Mouse (Mus musculus) stomach, postnatal 0 days (tissue): ENCODE data around the gene 4921536K21Rik. TPM values are rescaled to one million over a fixed set of nuclear protein-coding genes. Genes with fewer than 3 reads are reported as not detected.
A peak's percentile ranks its signal among the peaks of the same experiment; 100 is the strongest.

ENCODE experiments used
- ATAC-seq: fragments of 200-750 bp; cut with Nextera tagmentation; 2 replicates; pipeline ENCODE4 v1.8.0; 2017; ENCODE audit not compliant: low FRiP score, low TSS enrichment
- DNase-seq: peaks from one replicate; pipeline ENCODE4 v3.0.0-alpha.2; 2016; ENCODE audit warnings: low spot score
- H3K27ac ChIP-seq: fragments of 300-500 bp; sonication (generic); replicated peaks from 2 replicates; pipeline ENCODE4 v1.5.1; 2014; ENCODE audit warnings: mild to moderate bottlenecking, control low read depth
- H3K27me3 ChIP-seq: fragments of 300-500 bp; sonication (generic); 2 replicates; pipeline ENCODE4 v1.6.1; 2014; ENCODE audit warnings: low read length; ENCODE audit not compliant: control insufficient read depth, insufficient read depth
- H3K36me3 ChIP-seq: fragments of 300-500 bp; sonication (generic); 2 replicates; pipeline ENCODE4 v1.6.1; 2014; ENCODE audit warnings: low read length, mixed read lengths; ENCODE audit not compliant: control insufficient read depth, insufficient read depth
- H3K4me1 ChIP-seq: fragments of 300-500 bp; sonication (generic); replicated peaks from 2 replicates; pipeline ENCODE4 v1.6.1; 2014; ENCODE audit warnings: antibody characterized with exemption; ENCODE audit not compliant: control insufficient read depth, insufficient read depth
- H3K4me2 ChIP-seq: fragments of 300-500 bp; sonication (generic); replicated peaks from 2 replicates; pipeline ENCODE4 v1.6.1; 2014; ENCODE audit warnings: low read depth, mild to moderate bottlenecking, control low read depth, moderate library complexity
- H3K4me3 ChIP-seq: fragments of 300-500 bp; sonication (generic); 2 replicates; pipeline ENCODE4 v1.5.1; 2014; ENCODE audit warnings: low read depth, low read length, control low read depth
- H3K9ac ChIP-seq: fragments of 300-500 bp; sonication (generic); 2 replicates; pipeline ENCODE4 v1.6.1; 2014; ENCODE audit warnings: mild to moderate bottlenecking, low read length, control low read depth, mixed read lengths
- H3K9me3 ChIP-seq: fragments of 300-500 bp; sonication (generic); 2 replicates; pipeline ENCODE4 v1.6.1; 2016; ENCODE audit warnings: low read length; ENCODE audit not compliant: control insufficient read depth
- CTCF ChIP-seq: IDR thresholded peaks from 2 replicates; pipeline ENCODE4 v1.5.1; 2016; ENCODE audit warnings: antibody characterized with exemption, low read depth, mild to moderate bottlenecking, moderate library complexity
- EP300 ChIP-seq: optimal IDR thresholded peaks from 2 replicates; pipeline ENCODE3; 2016; ENCODE audit warnings: antibody characterized with exemption
- WGBS: fragments of 180-500 bp; shearing (Covaris S2); extraction: QIAGEN DNeasy Blood & Tissue Kit; methylation state at CpG from one replicate; pipeline ENCODE4 v1.1.7; 2014; 5-methylcytosine and 5-hydroxymethylcytosine counted together
- polyA plus RNA-seq: library from polyadenylated mRNA; unstranded; fragments of >200 nt; fragmentation: Nextera tagmentation; extraction: Ambion mirVana; gene quantifications from 2 replicates; pipeline ENCODE4 v1.2.1, GENCODE M21; 2015

4921536K21Rik gene
- polyA plus RNA-seq, 1 experiment from 2014 or later: 0.12 TPM

DNA sequence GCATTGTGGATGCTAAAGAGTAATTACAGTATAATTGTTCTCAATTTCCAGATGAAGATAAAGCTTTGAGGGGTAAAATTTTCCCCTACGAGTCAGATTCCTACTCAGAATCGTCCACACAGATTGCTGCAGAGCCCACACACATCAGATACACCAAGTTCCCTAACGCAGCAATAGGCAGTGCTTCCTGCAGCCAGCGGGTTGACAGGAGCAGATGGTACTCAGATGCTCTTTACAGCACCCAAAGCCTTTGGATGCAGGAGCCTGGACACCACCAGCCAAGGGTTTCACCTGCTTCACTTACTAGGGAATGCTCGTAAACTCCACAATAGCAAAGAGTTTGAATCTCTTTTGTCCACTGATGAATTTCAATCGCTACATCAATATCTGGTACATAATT is 18.5 kb downstream of the 4921536K21Rik start:
- Histone ChIP-seq H3K4me1 (no peaks in the 10 kb centered on the region), H3K27ac (no peak overlapping the region), H3K36me3 (no peaks in the 10 kb centered on the region), H3K9me3 (no peaks in the 10 kb centered on the region), H3K9ac (no peak overlapping the region), H3K4me3 (no peak overlapping the region), H3K4me2 (no peak overlapping the region), H3K27me3 (no peaks in the 10 kb centered on the region)
- WGBS: 69% methylated on average over 6 of the region's 6 CpGs
- TF ChIP-seq EP300 (no peak), CTCF (no peak)
- ATAC-seq (no peak), DNase-seq (no peak)

DNA sequence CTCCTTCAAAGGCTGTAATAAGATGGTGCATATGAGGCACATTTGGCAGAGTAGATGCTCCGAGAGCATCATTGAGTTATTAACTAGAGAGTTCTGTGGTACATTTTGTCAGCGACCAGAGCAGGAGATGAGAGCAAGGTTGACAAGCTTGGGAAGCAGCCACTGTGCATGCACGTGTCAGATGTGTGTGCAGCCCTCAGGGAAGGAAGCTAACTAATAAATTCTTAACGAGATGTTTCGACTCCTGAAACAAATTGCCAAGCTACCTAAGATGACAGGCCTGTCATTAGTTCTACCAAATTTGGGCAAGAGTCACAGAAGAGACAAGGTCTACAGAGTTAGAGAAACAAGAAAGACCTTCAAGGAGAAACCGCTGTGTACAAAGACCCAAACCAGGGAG is 30.6 kb downstream of the 4921536K21Rik start:
- ATAC-seq (no peak), DNase-seq (no peak)
- no peaks in the 10 kb centered on the region for H3K9me3 ChIP-seq
- no peaks in the 10 kb centered on the region for H3K36me3 ChIP-seq
- H3K4me2 ChIP-seq: peak overlapping the region; percentile 69
- H3K27me3 ChIP-seq: no peaks in the 10 kb centered on the region
- H3K27ac ChIP-seq: no peak overlapping the region
- peak overlapping the region; percentile 41; the same call in 1 of the 2 replicates for H3K4me3 ChIP-seq
- 40% methylated on average over 6 of the region's 6 CpGs for WGBS
- H3K9ac ChIP-seq: no peak overlapping the region
- TF ChIP-seq CTCF (no peak), EP300 (no peak)
- H3K4me1 ChIP-seq: 0 out of 2 replicates have a peak, but pooled peaks cover 2% of the 10 kb centered on the region

DNA sequence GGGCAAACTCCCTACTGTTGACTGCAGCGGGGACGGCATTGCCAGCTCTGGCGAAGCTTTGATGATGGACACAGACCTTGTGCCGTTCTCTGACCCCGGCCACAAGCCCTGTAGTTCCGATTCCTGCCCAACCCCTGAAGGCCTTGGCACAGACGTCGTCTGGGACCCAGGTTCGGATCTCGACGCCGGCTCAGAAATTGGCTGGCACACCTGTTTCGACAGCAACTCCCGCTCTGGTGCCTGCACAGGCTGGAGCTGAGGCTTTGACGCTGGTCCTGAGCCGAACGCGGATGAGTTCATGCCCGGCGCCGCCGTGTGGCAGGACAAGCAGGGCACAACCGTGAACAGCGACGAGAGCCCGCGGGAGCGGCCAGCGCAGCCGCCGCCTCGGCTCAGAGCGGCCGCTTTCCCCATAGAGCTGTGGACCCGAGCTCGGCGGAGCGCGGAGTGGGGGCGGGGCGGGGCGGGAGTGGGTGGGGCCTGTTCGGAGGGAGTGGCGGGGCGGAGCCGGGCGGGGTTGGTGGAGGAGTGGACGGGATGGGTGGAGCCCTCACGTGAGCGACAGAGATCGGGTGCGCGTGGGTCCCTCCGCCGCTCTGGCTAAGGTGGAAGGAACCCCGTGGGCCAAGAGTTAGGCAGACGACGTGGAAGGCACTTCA is 31.3 kb downstream of the 4921536K21Rik start, which contains the start of gene Osbp2:
Gene Osbp2 (minus strand): TSS at position 450 of the 659 bp plus-strand sequence.
- H3K9me3 ChIP-seq: no peaks in the 10 kb centered on the region
- H3K36me3 ChIP-seq: no peaks in the 10 kb centered on the region
- TF ChIP-seq CTCF: peak; percentile 66
- TF ChIP-seq EP300: no peak
- no peaks in the 10 kb centered on the region for H3K27me3 ChIP-seq
- peak; percentile 92 for DNase-seq
- 5% methylated on average over 55 of the region's 58 CpGs for WGBS
- ATAC-seq: peak; percentile 94
- H3K4me1 ChIP-seq: 0 out of 2 replicates have a peak, but pooled peaks cover 2% of the 10 kb centered on the region
- peak within 1 kb of the TSS; percentile 41 for H3K4me3 ChIP-seq
- H3K4me2 ChIP-seq: peak within 1 kb of the TSS; percentile 69
- no peak within 1 kb of the TSS for H3K27ac ChIP-seq
- H3K9ac ChIP-seq: peak within 1 kb of the TSS; percentile 52

DNA sequence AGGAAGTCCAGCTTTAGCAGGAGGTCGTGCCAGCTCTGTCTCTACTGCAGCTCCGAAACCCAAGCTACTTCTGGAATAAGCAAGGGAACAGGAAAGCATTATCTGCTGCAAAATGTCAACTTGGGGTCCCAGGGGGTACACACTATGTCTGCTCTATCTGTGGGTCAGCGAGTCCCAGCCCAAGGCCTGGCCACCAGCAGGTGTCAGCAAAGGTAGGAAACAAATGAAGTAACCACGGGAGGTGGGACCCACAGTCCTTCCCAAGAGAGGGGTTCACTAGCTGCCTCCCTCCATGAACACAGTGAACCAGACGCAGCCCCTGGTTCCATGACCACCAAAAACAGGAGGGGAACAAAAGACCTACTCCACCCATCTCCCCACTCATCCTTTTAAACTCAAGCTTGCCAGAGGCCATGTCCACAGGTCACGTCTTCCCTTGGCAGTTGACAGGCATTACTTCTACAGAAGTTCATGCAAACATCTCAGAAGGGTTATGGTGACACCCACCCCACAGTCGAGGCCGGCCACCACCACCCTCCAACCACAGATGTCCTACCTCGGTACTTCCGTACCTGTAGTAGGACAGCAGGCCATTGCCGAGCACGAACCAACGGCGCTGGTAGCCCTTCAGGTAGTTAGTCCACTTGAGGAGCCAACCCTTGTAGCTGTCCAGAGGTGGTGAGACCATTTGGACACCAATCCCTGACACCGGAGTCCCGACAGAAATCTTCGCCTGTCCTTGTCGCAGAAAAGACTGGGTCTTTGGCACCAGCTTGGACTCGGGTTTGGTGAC is 32.0 kb downstream of the 4921536K21Rik start:
- H3K9ac ChIP-seq: no peak overlapping the region
- H3K4me2 ChIP-seq: peak overlapping the region; percentile 69
- H3K9me3 ChIP-seq: no peaks in the 10 kb centered on the region
- DNase-seq (no peak), ATAC-seq (no peak)
- 73% methylated on average over 19 of the region's 19 CpGs for WGBS
- no peak overlapping the region for H3K27ac ChIP-seq
- 0 out of 2 replicates have a peak, but pooled peaks cover 2% of the 10 kb centered on the region for H3K4me1 ChIP-seq
- no peaks in the 10 kb centered on the region for H3K27me3 ChIP-seq
- no peak overlapping the region for H3K4me3 ChIP-seq
- no peaks in the 10 kb centered on the region for H3K36me3 ChIP-seq
- TF ChIP-seq CTCF (no peak), EP300 (no peak)

DNA sequence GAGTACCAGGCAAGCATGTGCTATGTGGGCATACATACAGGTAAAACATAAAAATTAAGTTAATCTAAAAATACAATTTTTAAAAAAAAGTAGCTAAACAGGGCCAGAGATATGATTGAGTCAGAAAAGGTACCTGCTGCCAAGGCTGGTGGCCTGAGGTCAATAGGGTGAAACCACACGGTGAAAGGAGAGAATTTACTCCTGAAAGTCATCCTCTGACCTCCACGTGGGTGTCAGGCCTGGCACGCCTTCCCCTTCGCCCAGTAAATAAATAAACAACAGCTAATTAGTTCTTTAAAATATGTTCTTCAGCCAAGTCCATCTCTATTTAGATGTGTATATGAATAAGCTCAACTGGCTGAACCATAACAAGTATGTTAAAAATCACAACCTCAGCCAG is 34.5 kb downstream of the 4921536K21Rik start:
- H3K4me1 ChIP-seq: 0 out of 2 replicates have a peak, but pooled peaks cover 2% of the 10 kb centered on the region
- TF ChIP-seq EP300: no peak
- no peak for TF ChIP-seq CTCF
- no peak for DNase-seq
- H3K27ac ChIP-seq: no peak overlapping the region
- no peaks in the 10 kb centered on the region for H3K9me3 ChIP-seq
- no peaks in the 10 kb centered on the region for H3K36me3 ChIP-seq
- no peaks in the 10 kb centered on the region for H3K27me3 ChIP-seq
- 66% methylated on average over 4 of the region's 4 CpGs for WGBS
- no peak overlapping the region for H3K4me3 ChIP-seq
- no peak for ATAC-seq
- H3K4me2 ChIP-seq: no peak overlapping the region
- H3K9ac ChIP-seq: no peak overlapping the region

DNA sequence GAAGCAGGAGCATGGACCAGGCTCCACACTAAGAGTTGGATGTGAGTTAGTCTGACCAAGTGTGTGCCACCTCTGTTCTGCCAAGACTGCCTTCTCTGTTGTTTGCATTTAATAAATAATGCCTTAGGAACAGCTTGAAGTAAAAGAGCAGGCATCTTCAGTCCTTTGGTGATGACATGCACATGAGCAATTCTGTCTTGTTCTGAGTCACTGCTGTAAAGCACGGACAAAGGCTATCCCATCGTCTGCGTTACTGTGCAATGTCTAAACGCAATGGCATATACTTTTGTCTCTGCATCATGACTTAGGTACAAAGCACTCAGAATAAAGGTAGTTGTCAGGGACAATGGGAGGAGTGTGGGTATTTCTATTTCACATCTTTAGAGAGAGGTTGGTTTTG is 35.1 kb downstream of the 4921536K21Rik start:
- H3K4me3 ChIP-seq: no peak overlapping the region
- H3K9ac ChIP-seq: no peak overlapping the region
- no peak overlapping the region for H3K4me2 ChIP-seq
- DNase-seq (no peak), ATAC-seq (no peak)
- H3K27ac ChIP-seq: no peak overlapping the region
- no peak for TF ChIP-seq CTCF
- WGBS: 90% methylated on average over 4 of the region's 4 CpGs
- no peaks in the 10 kb centered on the region for H3K9me3 ChIP-seq
- no peaks in the 10 kb centered on the region for H3K27me3 ChIP-seq
- no peaks in the 10 kb centered on the region for H3K36me3 ChIP-seq
- H3K4me1 ChIP-seq: 0 out of 2 replicates have a peak, but pooled peaks cover 2% of the 10 kb centered on the region
